Mouse (Mus musculus) ES-E14 (cell line): ENCODE results near the gene Slc2a5.

Experiments
- CHD2 ChIP-seq: IDR thresholded peaks from 2 replicates; pipeline ENCODE4 v1.6.1; 2014; ENCODE audit warnings: mild to moderate bottlenecking, low read depth, low read length, inconsistent platforms
- HCFC1 ChIP-seq: IDR thresholded peaks from 2 replicates; pipeline ENCODE4 v1.6.1; 2012; ENCODE audit warnings: low read length, inconsistent platforms, borderline replicate concordance; ENCODE audit not compliant: insufficient read depth
- MAFK ChIP-seq: IDR thresholded peaks from 2 replicates; pipeline ENCODE4 v1.6.1; 2014; ENCODE audit warnings: mild to moderate bottlenecking, low read depth, low read length, inconsistent platforms; ENCODE audit not compliant: insufficient read depth
- ZC3H11A ChIP-seq: IDR thresholded peaks from 2 replicates; pipeline ENCODE4 v1.6.1; 2012; ENCODE audit warnings: low read depth, mild to moderate bottlenecking, inconsistent platforms, low read length, borderline replicate concordance
- ZNF384 ChIP-seq: IDR thresholded peaks from 2 replicates; pipeline ENCODE4 v1.6.1; 2012; ENCODE audit warnings: low read depth, low read length, inconsistent platforms

DNA sequence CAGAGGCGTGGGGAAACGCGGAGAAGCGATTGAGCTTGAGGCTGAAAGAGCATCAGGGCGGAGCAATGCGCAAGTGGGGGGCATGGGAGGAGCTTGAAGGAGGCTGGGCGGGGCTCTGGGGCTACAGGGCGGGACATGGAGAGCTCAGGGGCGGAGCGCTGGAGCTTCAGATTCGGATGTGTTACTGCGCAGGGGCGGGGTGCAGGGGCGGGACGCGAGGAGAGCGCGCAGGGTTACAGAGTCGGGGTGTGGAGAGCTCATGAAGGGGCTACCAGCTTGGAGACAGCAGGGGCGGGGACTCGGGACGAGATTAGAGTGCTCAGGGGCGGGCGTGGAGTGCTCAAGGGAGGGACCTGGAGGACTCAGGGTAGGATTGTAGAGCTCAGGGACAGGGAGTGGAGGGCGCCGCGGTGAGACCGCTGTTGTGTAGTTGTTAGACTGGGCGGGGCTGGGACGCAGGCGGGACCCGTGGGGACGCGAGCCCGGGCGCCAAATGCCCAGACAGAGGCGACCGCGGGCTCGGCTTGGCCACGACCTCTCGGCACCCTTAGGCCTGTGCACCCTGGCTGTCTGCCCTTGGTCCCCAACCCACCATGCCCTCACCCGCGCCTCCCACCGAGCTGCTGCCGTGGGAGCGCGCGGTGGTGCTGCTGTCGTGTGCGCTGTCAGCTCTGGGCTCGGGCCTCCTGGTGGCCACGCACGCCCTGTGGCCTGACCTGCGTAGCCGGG is 31.8 kb upstream of the Slc2a5 start, which contains the start of gene Gpr157:
- TF ChIP-seq MAFK = no peak
- TF ChIP-seq ZNF384 = no peak
- no peak for TF ChIP-seq CHD2
- TF ChIP-seq ZC3H11A = no peak
- no peak for TF ChIP-seq HCFC1
